Mouse (Mus musculus) forebrain, embryonic 11.5 days (tissue): Measurements from ENCODE around the gene Capn7. TPM values are rescaled to one million over a fixed set of nuclear protein-coding genes. Genes with fewer than 3 reads are reported as not detected.

Experiments
- ATAC-seq: fragments of 200-750 bp; cut with Nextera tagmentation; replicated peaks from 2 replicates; pipeline ENCODE4 v1.8.0; 2017; ENCODE audit warnings: moderate TSS enrichment; ENCODE audit not compliant: low FRiP score
- DNase-seq: peaks from one replicate; pipeline ENCODE4 v3.0.0-alpha.2; 2017; ENCODE audit warnings: low spot score
- H3K27ac ChIP-seq: fragments of 300-500 bp; sonication (generic); 2 replicates; pipeline ENCODE4 v1.5.1; 2014; ENCODE audit warnings: low read depth, low read length
- H3K27me3 ChIP-seq: fragments of 300-500 bp; sonication (generic); 2 replicates; pipeline ENCODE4 v1.6.1; 2014; ENCODE audit warnings: mild to moderate bottlenecking, low read length, mixed read lengths; ENCODE audit not compliant: control insufficient read depth, insufficient read depth
- H3K36me3 ChIP-seq: fragments of 300-500 bp; sonication (generic); 2 replicates; pipeline ENCODE4 v1.6.1; 2014; ENCODE audit warnings: mild to moderate bottlenecking, low read length, moderate library complexity, mixed read lengths; ENCODE audit not compliant: control insufficient read depth, insufficient read depth
- H3K4me1 ChIP-seq: fragments of 300-500 bp; sonication (generic); replicated peaks from 2 replicates; pipeline ENCODE4 v1.6.1; 2014; ENCODE audit warnings: low read length, mixed read lengths; ENCODE audit not compliant: control insufficient read depth, insufficient read depth
- H3K4me2 ChIP-seq: fragments of 300-500 bp; sonication (generic); 2 replicates; pipeline ENCODE4 v1.6.1; 2014; ENCODE audit warnings: low read depth, mild to moderate bottlenecking, low read length, moderate library complexity, mixed read lengths; ENCODE audit not compliant: severe bottlenecking
- H3K4me3 ChIP-seq: fragments of 300-500 bp; sonication (generic); 2 replicates; pipeline ENCODE4 v1.5.1; 2014; ENCODE audit warnings: low read depth, low read length
- H3K9ac ChIP-seq: fragments of 300-500 bp; sonication (generic); 2 replicates; pipeline ENCODE4 v1.6.1; 2014; ENCODE audit warnings: low read length
- H3K9me3 ChIP-seq: fragments of 300-500 bp; sonication (generic); 2 replicates; pipeline ENCODE4 v1.6.1; 2016; ENCODE audit warnings: low read length, mixed read lengths; ENCODE audit not compliant: control insufficient read depth
- WGBS: fragments of 180-500 bp; shearing (Covaris S2); extraction: QIAGEN DNeasy Blood & Tissue Kit; methylation state at CpG from one replicate; pipeline ENCODE4 v1.1.7; 2014; 5-methylcytosine and 5-hydroxymethylcytosine counted together
- polyA plus RNA-seq: library from polyadenylated mRNA; unstranded; fragments of >200 nt; fragmentation: Nextera tagmentation; extraction: Ambion mirVana; gene quantifications from 2 replicates; pipeline ENCODE4 v1.2.1, GENCODE M21; 2014

The Capn7 gene
- polyA plus RNA-seq, 1 experiment from 2014 or later: 36.2 TPM

- Histone ChIP-seq H3K36me3 (no peaks in the 10 kb centered on the region), H3K4me1 (no peaks in the 10 kb centered on the region), H3K9me3 (no peaks in the 10 kb centered on the region; the same call in 1 of the 2 replicates), H3K4me2 (no peak overlapping the region), H3K27me3 (no peaks in the 10 kb centered on the region), H3K4me3 (no peak overlapping the region), H3K27ac (no peak overlapping the region), H3K9ac (no peak overlapping the region)
- 93% methylated on average over 9 of the region's 9 CpGs for WGBS
- DNase-seq (no peak), ATAC-seq (no peak)
These were observed 58.5 kb downstream of the Capn7 start for GRCm38 (mm10) chr14:31394822-31395532.

DNA sequence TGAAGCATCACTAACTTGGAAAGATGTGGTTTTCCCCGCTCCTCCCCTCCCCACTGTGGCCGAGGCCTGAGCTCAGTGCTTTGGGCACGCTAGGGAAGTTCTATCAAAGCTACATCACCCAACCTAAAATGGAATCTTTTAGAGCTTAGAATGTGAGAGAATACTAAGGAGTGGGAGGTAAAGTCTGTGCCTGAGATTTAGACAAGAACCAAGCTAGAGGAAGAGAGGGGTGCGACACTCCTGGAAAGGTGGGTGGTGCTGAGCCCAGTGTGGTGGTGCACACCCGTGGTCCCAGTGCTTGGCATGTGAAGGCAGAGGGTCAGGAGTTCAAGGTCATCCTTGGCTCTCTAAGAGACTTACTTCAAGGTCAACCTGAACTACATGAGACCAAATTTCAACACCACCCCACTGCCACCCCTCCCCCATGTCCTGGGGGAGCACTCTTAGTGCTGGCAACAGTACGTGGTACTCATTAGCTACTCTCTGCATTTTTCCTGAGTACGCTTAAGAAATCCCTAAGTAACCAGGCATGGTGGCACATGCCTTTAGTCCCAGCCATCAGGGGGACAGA lies 59.3 kb downstream of the Capn7 start:
- Histone ChIP-seq H3K9ac (no peak overlapping the region), H3K9me3 (no peaks in the 10 kb centered on the region; the same call in 1 of the 2 replicates), H3K27me3 (no peaks in the 10 kb centered on the region), H3K4me2 (no peak overlapping the region), H3K36me3 (no peaks in the 10 kb centered on the region), H3K4me3 (no peak overlapping the region), H3K4me1 (no peaks in the 10 kb centered on the region), H3K27ac (no peak overlapping the region)
- DNase-seq (no peak), ATAC-seq (no peak)
- 94% methylated on average over 7 of the region's 7 CpGs for WGBS

DNA sequence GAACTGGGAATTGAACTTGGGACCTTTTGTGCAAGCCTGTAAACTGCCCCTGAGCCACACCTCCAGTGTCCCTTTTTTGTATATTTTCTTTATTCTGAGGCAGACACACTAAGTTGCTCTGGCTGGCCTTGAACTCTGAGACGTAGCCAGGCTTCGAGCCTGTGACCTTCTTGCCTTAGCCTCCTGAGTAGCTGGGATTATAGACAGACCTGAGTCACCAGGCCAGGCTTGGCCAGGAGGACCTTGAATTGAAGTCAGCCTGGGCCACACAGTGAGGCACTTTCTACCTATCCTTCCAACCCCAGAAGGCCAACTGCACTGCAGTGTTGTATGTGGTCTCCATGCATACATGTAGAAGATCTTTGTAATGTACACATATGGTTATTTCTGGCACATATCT lies 60.0 kb downstream of the Capn7 start:
- no peak overlapping the region for H3K9ac ChIP-seq
- no peaks in the 10 kb centered on the region for H3K4me1 ChIP-seq
- no peaks in the 10 kb centered on the region; the same call in 1 of the 2 replicates for H3K9me3 ChIP-seq
- no peak for DNase-seq
- ATAC-seq: no peak
- H3K4me3 ChIP-seq: no peak overlapping the region
- no peak overlapping the region for H3K4me2 ChIP-seq
- 89% methylated on average over 2 of the region's 2 CpGs for whole genome bisulfite sequencing
- no peaks in the 10 kb centered on the region for H3K36me3 ChIP-seq
- H3K27ac ChIP-seq: no peak overlapping the region
- no peaks in the 10 kb centered on the region for H3K27me3 ChIP-seq

GRCm38 (mm10) chr14:31397353-31397752 lies 60.9 kb downstream of the Capn7 start:
- no peaks in the 10 kb centered on the region for H3K4me1 ChIP-seq
- H3K9me3 ChIP-seq: no peaks in the 10 kb centered on the region; the same call in 1 of the 2 replicates
- WGBS: 84% methylated on average over 12 of the region's 12 CpGs
- H3K9ac ChIP-seq: no peak overlapping the region
- H3K36me3 ChIP-seq: no peaks in the 10 kb centered on the region
- H3K4me2 ChIP-seq: no peak overlapping the region
- no peak overlapping the region for H3K27ac ChIP-seq
- H3K27me3 ChIP-seq: no peaks in the 10 kb centered on the region
- ATAC-seq: no peak
- H3K4me3 ChIP-seq: no peak overlapping the region
- DNase-seq: no peak

DNA sequence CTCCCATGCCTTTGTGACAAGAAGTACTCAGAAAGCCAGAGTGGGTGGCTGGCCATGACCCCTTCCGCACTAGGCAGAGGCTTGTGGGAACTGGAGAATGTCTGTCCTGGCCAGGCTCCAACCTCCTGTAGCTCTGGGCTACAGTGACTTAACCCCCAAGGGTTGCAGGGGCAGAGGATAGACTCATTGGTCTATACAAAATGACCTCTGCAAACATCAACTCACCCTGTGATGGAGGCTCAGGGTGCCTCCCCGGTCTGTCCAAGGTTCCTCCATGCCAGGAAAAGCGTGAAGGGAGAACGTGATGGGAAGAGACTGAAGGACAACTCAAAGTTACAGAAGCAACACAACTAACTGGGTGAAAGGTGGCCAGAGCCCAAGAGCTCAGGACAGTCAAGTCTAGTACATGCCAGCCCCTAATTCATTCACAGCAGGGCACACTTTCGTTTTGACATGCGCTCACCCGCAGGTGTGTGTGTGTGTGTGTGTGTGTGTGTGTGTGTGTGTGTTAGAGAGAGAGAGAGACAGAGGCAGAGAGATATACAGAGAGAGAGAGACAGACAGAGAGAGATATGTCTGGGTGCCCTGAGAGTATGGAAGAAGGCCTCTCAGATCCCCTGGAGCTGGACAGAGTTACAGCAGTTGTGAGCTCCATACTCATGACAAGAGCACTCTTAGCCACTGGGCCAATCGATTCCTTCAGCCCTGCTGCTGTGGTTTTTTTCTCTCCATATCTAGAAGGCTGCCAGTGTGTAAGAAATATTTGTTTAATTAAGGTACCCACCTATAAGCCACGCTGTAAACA lies 61.6 kb downstream of the Capn7 start:
- Histone ChIP-seq H3K27ac (no peak overlapping the region), H3K9ac (no peak overlapping the region), H3K27me3 (no peaks in the 10 kb centered on the region), H3K4me2 (no peak overlapping the region), H3K36me3 (no peaks in the 10 kb centered on the region), H3K4me1 (no peaks in the 10 kb centered on the region), H3K9me3 (no peaks in the 10 kb centered on the region; the same call in 1 of the 2 replicates), H3K4me3 (no peak overlapping the region)
- WGBS: 91% methylated on average over 9 of the region's 9 CpGs
- ATAC-seq: no peak
- no peak for DNase-seq

DNA sequence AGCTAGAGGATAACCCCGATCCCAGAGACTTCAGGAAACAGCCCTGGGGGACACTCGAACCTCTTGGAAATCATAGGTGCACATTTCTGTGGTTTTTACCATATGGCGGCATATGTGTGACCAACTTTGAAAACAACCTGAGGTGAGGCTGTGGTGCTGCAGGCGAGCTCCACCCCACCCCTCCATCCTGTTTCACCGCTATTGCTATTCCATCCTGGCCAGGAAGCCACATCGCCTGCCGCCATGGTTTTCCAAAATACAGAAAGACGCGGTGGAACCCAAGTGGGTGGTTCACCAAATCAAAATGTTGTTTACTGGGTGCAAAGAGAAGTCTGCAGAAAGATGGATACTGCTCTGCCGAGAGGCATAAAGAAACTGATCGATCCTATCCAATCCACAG lies 62.4 kb downstream of the Capn7 start:
- H3K9ac ChIP-seq: no peak overlapping the region
- no peak overlapping the region for H3K4me3 ChIP-seq
- no peaks in the 10 kb centered on the region for H3K27me3 ChIP-seq
- H3K9me3 ChIP-seq: no peaks in the 10 kb centered on the region; the same call in 1 of the 2 replicates
- H3K4me2 ChIP-seq: no peak overlapping the region
- WGBS: 86% methylated on average over 11 of the region's 11 CpGs
- H3K27ac ChIP-seq: no peak overlapping the region
- ATAC-seq (no peak), DNase-seq (no peak)
- H3K4me1 ChIP-seq: no peaks in the 10 kb centered on the region
- H3K36me3 ChIP-seq: no peaks in the 10 kb centered on the region

GRCm38 (mm10) chr14:31399271-31399670 lies 62.8 kb downstream of the Capn7 start:
- no peaks in the 10 kb centered on the region for H3K36me3 ChIP-seq
- H3K9ac ChIP-seq: no peak overlapping the region
- H3K4me3 ChIP-seq: no peak overlapping the region
- ATAC-seq (no peak), DNase-seq (no peak)
- no peaks in the 10 kb centered on the region; the same call in 1 of the 2 replicates for H3K9me3 ChIP-seq
- H3K4me2 ChIP-seq: no peak overlapping the region
- no peaks in the 10 kb centered on the region for H3K27me3 ChIP-seq
- H3K27ac ChIP-seq: no peak overlapping the region
- H3K4me1 ChIP-seq: no peaks in the 10 kb centered on the region
- 78% methylated on average over 3 of the region's 3 CpGs for WGBS

DNA sequence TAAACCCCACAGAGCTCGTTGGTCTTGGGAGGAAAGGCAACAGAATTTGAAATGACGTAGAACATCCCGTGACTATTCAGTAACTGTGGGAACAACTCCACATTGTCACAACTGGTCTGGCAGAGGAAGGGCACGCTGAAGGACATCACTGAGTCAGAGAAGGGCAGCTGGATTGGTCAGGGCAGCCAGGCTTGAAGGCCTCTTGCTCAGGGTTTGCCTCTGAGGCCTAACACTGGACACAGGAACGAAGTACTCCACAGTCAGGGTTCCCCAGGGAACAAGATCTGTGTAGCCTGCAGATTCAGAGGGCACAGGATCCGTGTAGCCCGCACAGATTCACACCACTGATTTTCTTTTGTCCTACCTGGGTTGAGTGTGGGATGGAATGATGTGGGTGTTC lies 63.8 kb downstream of the Capn7 start:
- no peak for ATAC-seq
- H3K27ac ChIP-seq: no peak overlapping the region
- WGBS: 86% methylated on average over 7 of the region's 7 CpGs

More for the DNA sequence above, 63.8 kb downstream of the Capn7 start:
- H3K4me1 ChIP-seq: no peaks in the 10 kb centered on the region
- H3K27me3 ChIP-seq: no peaks in the 10 kb centered on the region
- no peaks in the 10 kb centered on the region; the same call in 1 of the 2 replicates for H3K9me3 ChIP-seq
- H3K36me3 ChIP-seq: no peaks in the 10 kb centered on the region
- no peak overlapping the region for H3K4me2 ChIP-seq
- no peak overlapping the region for H3K4me3 ChIP-seq
- H3K9ac ChIP-seq: no peak overlapping the region
- DNase-seq: no peak
